17 mouse cellular contexts compared by ENCODE assay signal in the genomic region with DNA sequence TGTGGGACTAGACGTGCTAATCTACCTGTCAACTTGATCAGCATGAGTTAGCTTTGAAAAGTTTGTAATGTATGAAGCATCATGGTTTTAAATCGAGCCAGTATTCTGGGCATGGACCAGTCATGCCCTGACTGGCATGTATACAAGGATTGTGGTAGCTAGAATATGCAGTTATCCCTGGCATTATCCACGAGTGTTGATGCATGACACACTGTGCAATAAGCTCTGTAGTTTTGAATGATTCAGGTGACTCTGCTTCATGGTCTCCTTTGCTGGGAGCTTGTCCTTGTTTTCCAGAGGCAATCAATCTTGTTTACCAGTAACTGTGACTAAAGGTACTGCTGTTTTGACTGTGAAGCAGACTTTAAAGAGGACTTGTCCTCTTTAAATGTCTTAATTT.
"Had no signal": no experiment of that assay in that cellular context is flagged by ENCODE, and none has a peak within 500 bp of the region (broad histone marks: within the 10 kb centered on the region; RNA-seq: fewer than 3 reads in every experiment).

No protein-coding gene starts in this region.

- DNase-seq: liver, postnatal 0 days; lung, adult 2 months; lung, postnatal 14 days; lung, postnatal 36 days; right cerebral cortex, postnatal 25 days; right cerebral cortex, postnatal 4 days; spleen, adult 18-20 months; thymus, adult 18-20 months; thymus, postnatal 14 days; thymus, postnatal 36 days had no signal

- ATAC-seq: liver, postnatal 0 days; midbrain, embryonic 15.5 days had no signal

- H3K9ac ChIP-seq: liver, embryonic 15.5 days; liver, postnatal 0 days; lung, embryonic 15.5 days; midbrain, embryonic 12.5 days; midbrain, embryonic 15.5 days; neural tube, embryonic 12.5 days had no signal

- H3K36me3 ChIP-seq: liver, embryonic 15.5 days; lung, embryonic 15.5 days; midbrain, embryonic 12.5 days; midbrain, embryonic 15.5 days; neural tube, embryonic 12.5 days had no signal

- H3K27me3 ChIP-seq: liver, embryonic 15.5 days; lung, embryonic 15.5 days; megakaryocyte, embryonic 14.5 days; midbrain, embryonic 12.5 days; midbrain, embryonic 15.5 days; neural tube, embryonic 12.5 days had no signal

- H3K9me3 ChIP-seq: liver, embryonic 15.5 days; lung, embryonic 15.5 days; midbrain, embryonic 12.5 days; midbrain, embryonic 15.5 days; neural tube, embryonic 12.5 days had no signal

- H3K27ac ChIP-seq: liver, embryonic 15.5 days; macrophage; midbrain, embryonic 12.5 days; midbrain, embryonic 15.5 days; neural tube, embryonic 12.5 days had no signal

- H3K4me3 ChIP-seq: liver, embryonic 15.5 days; lung, embryonic 15.5 days; megakaryocyte, embryonic 14.5 days; midbrain, embryonic 12.5 days; midbrain, embryonic 15.5 days; neural tube, embryonic 12.5 days had no signal

- H3K4me2 ChIP-seq: liver, embryonic 15.5 days; lung, embryonic 15.5 days; midbrain, embryonic 12.5 days; midbrain, embryonic 15.5 days; neural tube, embryonic 12.5 days had no signal

- H3K4me1 ChIP-seq: liver, embryonic 15.5 days; megakaryocyte, embryonic 14.5 days; midbrain, embryonic 12.5 days; midbrain, embryonic 15.5 days; neural tube, embryonic 12.5 days had no signal
